In the genomic region with DNA sequence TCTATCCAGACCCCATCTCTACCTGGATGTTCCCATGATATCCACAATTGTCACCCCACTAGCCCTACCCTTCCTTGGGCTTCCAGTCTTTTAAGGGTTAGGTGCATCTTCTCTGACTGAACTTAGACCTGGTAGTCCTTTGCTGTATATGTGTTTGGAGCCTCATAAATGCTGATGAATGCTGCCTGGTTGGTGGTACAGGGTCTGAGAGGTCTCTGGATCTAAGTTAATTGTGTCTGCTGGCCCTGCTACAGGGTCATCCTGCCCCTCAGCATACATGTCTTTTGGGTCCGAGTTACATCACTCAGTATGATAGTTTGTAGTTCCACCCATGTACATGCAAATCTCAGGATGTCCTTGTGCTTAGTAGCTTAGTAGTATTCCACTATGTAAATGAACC, we compare ENCODE assay signal across 16 mouse cellular contexts. TPM values are rescaled to one million over a fixed set of nuclear protein-coding genes. Genes with fewer than 3 reads are reported as not detected.
"Had no signal": no experiment of that assay in that cellular context is flagged by ENCODE, and none has a peak within 500 bp of the region (broad histone marks: within the 10 kb centered on the region; RNA-seq: fewer than 3 reads in every experiment).

No protein-coding gene starts in this region.

RNA-seq across cellular contexts. Expression of gene 1700001F09Rik, which starts 11.6 kb away (rescaled TPM):
- polyA plus RNA-seq: inflammation-experienced regulatory T-cells, adult 6 months; intestine, embryonic 16.5 days; kidney, adult 2 months; kidney, embryonic 14.5 days; kidney, postnatal 0 days; limb, embryonic 13.5 days; liver, embryonic 12.5 days; liver, embryonic 15.5 days; lung, embryonic 15.5 days; midbrain, embryonic 10.5 days; midbrain, embryonic 13.5 days; midbrain, embryonic 16.5 days; myocyte; neural tube, embryonic 13.5 days; stomach, embryonic 15.5 days; thymus, postnatal 0 days had no signal

RNA-seq across cellular contexts. Expression of gene Gm8138, which starts 56.9 kb away (rescaled TPM):
- polyA plus RNA-seq: inflammation-experienced regulatory T-cells, adult 6 months; intestine, embryonic 16.5 days; kidney, embryonic 14.5 days; kidney, postnatal 0 days; limb, embryonic 13.5 days; liver, embryonic 12.5 days; liver, embryonic 15.5 days; lung, embryonic 15.5 days; midbrain, embryonic 10.5 days; midbrain, embryonic 13.5 days; midbrain, embryonic 16.5 days; myocyte; neural tube, embryonic 13.5 days; stomach, embryonic 15.5 days; thymus, postnatal 0 days had no signal
